Mouse (Mus musculus) brain, adult 10 weeks (tissue): ENCODE data around the gene Tex26. TPM values are rescaled to one million over a fixed set of nuclear protein-coding genes. Genes with fewer than 3 reads are reported as not detected.

ENCODE experiments used
- polyA plus RNA-seq: library from polyadenylated mRNA; stranded (reverse); fragments of 350-450 nt; fragmentation: Illumina TruSeq; extraction: RNeasy Lipid Tissue Mini Kit (QIAGEN cat#74804); gene quantifications from one replicate; pipeline ENCODE4 v1.2.3, GENCODE M21; 2015; ENCODE audit warnings: low read depth, low replicate concordance

Gene Tex26
- polyA plus RNA-seq, result 0.42 TPM

GRCm38 (mm10) chr5:149439531-149440179 is at the start of gene Tex26:
Tex26 (plus strand) TSS chr5:149439660.

GRCm38 (mm10) chr5:149411509-149412193 is 27.8 kb upstream of the Tex26 start, which contains the start of gene Medag:
Medag (plus strand) TSS chr5:149411749.

Other genes with a start within 250 kb of the Tex26 start
- 13.7 TPM for gene Alox5ap, start 174.9 kb upstream of the Tex26 start, polyA plus RNA-seq
- gene Medag, start 27.9 kb upstream of the Tex26 start, polyA plus RNA-seq, result 28.4 TPM
- 0.34 TPM for gene Wdr95, start 89.0 kb downstream of the Tex26 start, polyA plus RNA-seq
- 239 TPM for gene Hsph1, start 196.7 kb downstream of the Tex26 start, polyA plus RNA-seq
- gene B3glct, start 238.6 kb downstream of the Tex26 start, polyA plus RNA-seq, result 12.3 TPM